Mouse (Mus musculus) G1E (cell line): ENCODE results near the gene Erf. TPM values are rescaled to one million over a fixed set of nuclear protein-coding genes. Genes with fewer than 3 reads are reported as not detected.

Experiments
- ATAC-seq: 2 replicates; pipeline ENCODE4 v1.8.0; 2016; ENCODE audit warnings: mild to moderate bottlenecking; ENCODE audit not compliant: insufficient number of reproducible peaks, poor library complexity, low FRiP score, severe bottlenecking; ENCODE audit errors: extremely low read depth
- DNase-seq: peaks from one replicate; pipeline ENCODE4 v3.0.0; 2012; ENCODE audit warnings: low spot score
- H3K27me3 ChIP-seq: 2 replicates; pipeline ENCODE4 v1.6.1; 2012; ENCODE audit warnings: mild to moderate bottlenecking, low read length, inconsistent platforms; ENCODE audit not compliant: insufficient read depth
- H3K36me3 ChIP-seq: replicated peaks from 2 replicates; pipeline ENCODE3; 2012; ENCODE audit warnings: mild to moderate bottlenecking, inconsistent platforms
- H3K4me1 ChIP-seq: 2 replicates; pipeline ENCODE4 v1.6.1; 2012; ENCODE audit warnings: low read depth, low read length, inconsistent platforms, mixed read lengths; ENCODE audit not compliant: insufficient read depth
- H3K4me3 ChIP-seq: 2 replicates; pipeline ENCODE4 v1.5.1; 2012; ENCODE audit warnings: low read depth, mild to moderate bottlenecking, inconsistent platforms, low read length, moderate library complexity, mixed read lengths
- H3K9me3 ChIP-seq: replicated peaks from 2 replicates; pipeline ENCODE4 v1.6.1; 2012; ENCODE audit warnings: inconsistent platforms
- CTCF ChIP-seq: IDR thresholded peaks from 2 replicates; pipeline ENCODE4 v1.5.1; 2012; ENCODE audit warnings: low read depth, low read length, inconsistent platforms, mixed read lengths
- GATA1 ChIP-seq: IDR thresholded peaks from 2 replicates; pipeline ENCODE4 v1.6.1; 2012; ENCODE audit warnings: borderline replicate concordance, low read length, inconsistent platforms, mixed read lengths
- GATA2 ChIP-seq: IDR thresholded peaks from 2 replicates; pipeline ENCODE4 v1.6.1; 2012; ENCODE audit warnings: low read depth, low read length, inconsistent platforms, borderline replicate concordance
- POLR2AphosphoS5 ChIP-seq: IDR thresholded peaks from 2 replicates; pipeline ENCODE4 v1.6.1; 2012; ENCODE audit warnings: low read depth, low read length, inconsistent platforms; ENCODE audit not compliant: insufficient replicate concordance
- TAL1 ChIP-seq: conservative IDR thresholded peaks from 2 replicates; pipeline ENCODE4 v1.6.1; 2012; ENCODE audit warnings: low read depth, low read length, inconsistent platforms, mixed read lengths
- polyA plus RNA-seq: library from polyadenylated mRNA; stranded (reverse); fragments of >175 nt; gene quantifications from 2 replicates; pipeline ENCODE4 v1.2.3, GENCODE M21; 2012
- total RNA-seq, 2 experiments: library from RNA; stranded (forward) in 1 of 2; stranded (reverse) in 1 of 2; fragments of 200-1000 nt in 1 of 2; fragments of >200 nt in 1 of 2; fragmentation: Nextera tagmentation in 1 of 2; gene quantifications; 2 replicates each; pipeline ENCODE4 v1.2.3; 2014 to 2017

Gene Erf
- total and polyA plus RNA-seq, 3 experiments = 6.9 to 97.7 (median 31.5) TPM

- DNase-seq = no peak
Measured at GRCm38 (mm10) chr7:25203624-25204023, 46.9 kb downstream of the Erf start.

GRCm38 (mm10) chr7:25197384-25198018, 53.1 kb downstream of the Erf start:
- Histone ChIP-seq H3K36me3 (peaks cover 19% of the 10 kb centered on the region), H3K9me3 (no peaks in the 10 kb centered on the region), H3K4me1 (no peaks in the 10 kb centered on the region; the same call in 1 of the 2 replicates), H3K27me3 (peaks cover 19% of the 10 kb centered on the region), H3K4me3 (no peak overlapping the region)
- DNase-seq = no peak
- TF ChIP-seq TAL1 (no peak), POLR2AphosphoS5 (no peak), GATA2 (no peak)
- no peak for ATAC-seq

More at GRCm38 (mm10) chr7:25203624-25204023, 46.9 kb downstream of the Erf start:
- H3K9me3 ChIP-seq = no peaks in the 10 kb centered on the region
- ATAC-seq = no peak
- H3K27me3 ChIP-seq = no peaks in the 10 kb centered on the region; the same call in 1 of the 2 replicates
- H3K4me3 ChIP-seq = no peak overlapping the region
- TF ChIP-seq POLR2AphosphoS5 (no peak), CTCF (no peak), GATA2 (no peak), TAL1 (no peak), GATA1 (no peak)
- peaks cover 80% of the 10 kb centered on the region for H3K36me3 ChIP-seq
- peaks cover 12% of the 10 kb centered on the region for H3K4me1 ChIP-seq

- Histone ChIP-seq H3K27me3 (peaks cover 19% of the 10 kb centered on the region), H3K4me1 (no peaks in the 10 kb centered on the region; the same call in 1 of the 2 replicates), H3K36me3 (peaks cover 5% of the 10 kb centered on the region), H3K4me3 (no peak overlapping the region), H3K9me3 (no peaks in the 10 kb centered on the region)
- ATAC-seq = no peak
- TF ChIP-seq TAL1 (no peak), CTCF (no peak), GATA1 (no peak), POLR2AphosphoS5 (no peak), GATA2 (no peak)
- DNase-seq = no peak
Measured at GRCm38 (mm10) chr7:25196107-25196506, 54.5 kb downstream of the Erf start.

GRCm38 (mm10) chr7:25195148-25195547, 55.4 kb downstream of the Erf start:
- Histone ChIP-seq H3K4me3 (no peak overlapping the region), H3K9me3 (no peaks in the 10 kb centered on the region), H3K27me3 (peaks cover 21% of the 10 kb centered on the region), H3K4me1 (no peaks in the 10 kb centered on the region; the same call in 1 of the 2 replicates), H3K36me3 (no peaks in the 10 kb centered on the region)
- ATAC-seq = no peak
- no peak for TF ChIP-seq GATA2
- no peak for TF ChIP-seq CTCF
- TF ChIP-seq POLR2AphosphoS5 = no peak
- TF ChIP-seq TAL1 = no peak
- no peak for TF ChIP-seq GATA1
- DNase-seq = no peak

Other genes with a start within 250 kb of the Erf start
- not detected in 2 replicates for gene Atp1a3, start 244.8 kb downstream of the Erf start, total RNA-seq (2014; fragmentation: Nextera tagmentation)
- gene Atp1a3, start 244.8 kb downstream of the Erf start, total RNA-seq (2017) = 0.06 and 0.11 TPM in 2 replicates
- 0.04 TPM in 1 of 2 replicates, not detected in the other for gene Atp1a3, start 244.8 kb downstream of the Erf start, polyA plus RNA-seq
- 168 and 198 TPM in 2 replicates for gene Grik5, start 178.4 kb downstream of the Erf start, total RNA-seq (2014; fragmentation: Nextera tagmentation)
- 75.9 and 91.3 TPM in 2 replicates for gene Grik5, start 178.4 kb downstream of the Erf start, total RNA-seq (2017)
- gene Grik5, start 178.4 kb downstream of the Erf start, polyA plus RNA-seq = 85.8 and 94.6 TPM in 2 replicates
- gene Zfp574, start 178.2 kb downstream of the Erf start, total RNA-seq (2014; fragmentation: Nextera tagmentation) = 31.5 and 31.7 TPM in 2 replicates
- 14.8 and 15.4 TPM in 2 replicates for gene Zfp574, start 178.2 kb downstream of the Erf start, total RNA-seq (2017)
- 66.3 and 69.0 TPM in 2 replicates for gene Zfp574, start 178.2 kb downstream of the Erf start, polyA plus RNA-seq
- gene Pou2f2, start 71.0 kb downstream of the Erf start, total RNA-seq (2014; fragmentation: Nextera tagmentation) = 0.38 and 1.6 TPM in 2 replicates
- 0.06 and 0.16 TPM in 2 replicates for gene Pou2f2, start 71.0 kb downstream of the Erf start, total RNA-seq (2017)
- 0.58 and 0.59 TPM in 2 replicates for gene Pou2f2, start 71.0 kb downstream of the Erf start, polyA plus RNA-seq
- 4.6 and 13.1 TPM in 2 replicates for gene Dedd2, start 30.1 kb downstream of the Erf start, total RNA-seq (2014; fragmentation: Nextera tagmentation)
- gene Dedd2, start 30.1 kb downstream of the Erf start, total RNA-seq (2017) = 9.7 and 13.2 TPM in 2 replicates
- gene Dedd2, start 30.1 kb downstream of the Erf start, polyA plus RNA-seq = 43.7 and 55.3 TPM in 2 replicates
- 20.4 and 20.8 TPM in 2 replicates for gene Zfp526, start 29.3 kb downstream of the Erf start, total RNA-seq (2014; fragmentation: Nextera tagmentation)
- 8.8 and 9.9 TPM in 2 replicates for gene Zfp526, start 29.3 kb downstream of the Erf start, total RNA-seq (2017)
- 27.6 and 28.7 TPM in 2 replicates for gene Zfp526, start 29.3 kb downstream of the Erf start, polyA plus RNA-seq
- gene Gsk3a, start 12.9 kb downstream of the Erf start, total RNA-seq (2014; fragmentation: Nextera tagmentation) = 154 and 167 TPM in 2 replicates
- 38.9 and 41.6 TPM in 2 replicates for gene Gsk3a, start 12.9 kb downstream of the Erf start, total RNA-seq (2017)
- gene Gsk3a, start 12.9 kb downstream of the Erf start, polyA plus RNA-seq = 107 and 113 TPM in 2 replicates
- gene Cic, start 16.9 kb upstream of the Erf start, total RNA-seq (2014; fragmentation: Nextera tagmentation) = 154 and 160 TPM in 2 replicates
- 32.2 and 36.6 TPM in 2 replicates for gene Cic, start 16.9 kb upstream of the Erf start, total RNA-seq (2017)
- gene Cic, start 16.9 kb upstream of the Erf start, polyA plus RNA-seq = 381 and 382 TPM in 2 replicates
- 39.0 and 41.3 TPM in 2 replicates for gene Pafah1b3, start 47.2 kb upstream of the Erf start, total RNA-seq (2014; fragmentation: Nextera tagmentation)
- gene Pafah1b3, start 47.2 kb upstream of the Erf start, total RNA-seq (2017) = 76.9 and 94.6 TPM in 2 replicates
- 69.0 and 79.2 TPM in 2 replicates for gene Pafah1b3, start 47.2 kb upstream of the Erf start, polyA plus RNA-seq
- not detected in 2 replicates for gene Prr19, start 50.6 kb upstream of the Erf start, total RNA-seq (2014; fragmentation: Nextera tagmentation)
- not detected in 2 replicates for gene Prr19, start 50.6 kb upstream of the Erf start, total RNA-seq (2017)
- 0.07 TPM in 1 of 2 replicates, not detected in the other for gene Prr19, start 50.6 kb upstream of the Erf start, polyA plus RNA-seq
- not detected in 2 replicates for gene Tmem145, start 55.3 kb upstream of the Erf start, total RNA-seq (2014; fragmentation: Nextera tagmentation)
- gene Tmem145, start 55.3 kb upstream of the Erf start, total RNA-seq (2017) = not detected in 2 replicates
- not detected in 2 replicates for gene Tmem145, start 55.3 kb upstream of the Erf start, polyA plus RNA-seq
- gene Megf8, start 66.4 kb upstream of the Erf start, total RNA-seq (2014; fragmentation: Nextera tagmentation) = 14.3 and 14.4 TPM in 2 replicates
- 6.3 and 7.5 TPM in 2 replicates for gene Megf8, start 66.4 kb upstream of the Erf start, total RNA-seq (2017)
- 24.4 and 25.3 TPM in 2 replicates for gene Megf8, start 66.4 kb upstream of the Erf start, polyA plus RNA-seq
- not detected in 2 replicates for gene Cnfn, start 119.0 kb upstream of the Erf start, total RNA-seq (2014; fragmentation: Nextera tagmentation)
- gene Cnfn, start 119.0 kb upstream of the Erf start, total RNA-seq (2017) = not detected in 2 replicates
- gene Cnfn, start 119.0 kb upstream of the Erf start, polyA plus RNA-seq = not detected in 2 replicates
- 6.1 and 13.0 TPM in 2 replicates for gene Lipe, start 147.9 kb upstream of the Erf start, total RNA-seq (2014; fragmentation: Nextera tagmentation)
- gene Lipe, start 147.9 kb upstream of the Erf start, total RNA-seq (2017) = 4.6 and 4.8 TPM in 2 replicates
- gene Lipe, start 147.9 kb upstream of the Erf start, polyA plus RNA-seq = 15.7 and 16.1 TPM in 2 replicates
- not detected in 2 replicates for gene Cxcl17, start 162.1 kb upstream of the Erf start, total RNA-seq (2014; fragmentation: Nextera tagmentation)
- gene Cxcl17, start 162.1 kb upstream of the Erf start, total RNA-seq (2017) = not detected in 2 replicates
- gene Cxcl17, start 162.1 kb upstream of the Erf start, polyA plus RNA-seq = not detected in 2 replicates
- not detected in 2 replicates for gene Ceacam1, start 226.8 kb upstream of the Erf start, total RNA-seq (2014; fragmentation: Nextera tagmentation)
- gene Ceacam1, start 226.8 kb upstream of the Erf start, total RNA-seq (2017) = 0.17 and 0.66 TPM in 2 replicates
- gene Ceacam1, start 226.8 kb upstream of the Erf start, polyA plus RNA-seq = not detected in 2 replicates